Mouse (Mus musculus): ENCODE measurements around the gene Epha3.

- TF ChIP-seq GATA1 (IDR thresholded peaks at IDR 0.05; ENCODE audit: borderline replicate concordance, low read length) (no peak), FLI1 (IDR thresholded peaks at IDR 0.05; ENCODE audit: low read length) (no peak)
Measured at GRCm38 (mm10) chr16:63594656-63595055, 269.3 kb downstream of the Epha3 start.
